Mouse (Mus musculus): ENCODE results near the gene Tomm7. TPM values are rescaled to one million over a fixed set of nuclear protein-coding genes. Genes with fewer than 3 reads are reported as not detected.

Gene Tomm7
- polyA plus RNA-seq, 1 experiment, result 14.7 TPM

DNA sequence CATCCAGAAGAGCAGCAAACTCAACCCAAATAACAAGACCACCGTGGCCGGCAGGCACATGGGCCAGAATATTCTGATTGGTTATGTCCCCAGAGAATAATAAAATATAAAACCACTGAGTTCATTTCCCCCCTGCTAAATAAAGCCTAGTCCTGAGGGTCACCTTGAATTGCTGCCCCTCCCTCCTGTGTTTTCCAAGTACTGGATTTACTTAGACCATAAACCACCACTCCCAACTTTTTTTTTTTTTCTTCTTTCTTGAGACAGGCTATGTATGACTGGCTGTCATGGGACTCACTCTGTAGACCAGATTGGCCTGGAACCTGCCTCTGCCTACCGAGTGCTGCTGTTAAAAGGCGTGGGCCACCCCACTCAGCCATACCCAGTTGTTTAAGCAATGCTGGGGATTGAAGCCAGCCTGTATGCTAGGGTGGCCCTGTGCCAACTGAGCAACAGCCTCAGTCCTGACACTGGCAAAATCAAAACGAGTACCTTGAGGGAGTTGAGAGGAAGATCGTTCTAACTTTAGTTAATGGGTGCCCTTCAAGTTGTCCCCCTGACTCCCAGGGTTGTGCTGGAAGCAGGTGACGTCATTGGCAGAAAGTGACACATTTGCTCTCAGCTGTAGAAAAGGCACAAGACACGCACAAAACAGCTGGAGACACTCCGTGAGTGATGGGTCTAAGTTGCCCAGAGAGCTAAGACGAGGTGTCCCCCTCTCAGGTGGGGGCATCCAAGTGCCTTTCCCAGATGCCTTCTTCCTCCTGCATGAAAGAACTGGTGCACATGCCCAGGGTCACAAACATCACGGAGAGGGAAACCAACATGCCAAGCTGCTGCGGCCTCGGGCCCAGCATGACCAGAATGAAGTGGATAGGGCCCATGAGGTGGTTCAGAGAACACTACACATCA is 20.3 kb upstream of the Tomm7 start:
- TF ChIP-seq GATA1 (IDR thresholded peaks at IDR 0.05; ENCODE audit: borderline replicate concordance, low read length), result no peak
- no peak for TF ChIP-seq FLI1 (IDR thresholded peaks at IDR 0.05; ENCODE audit: low read length)
- Histone ChIP-seq H3K9me3 (no peaks in the 10 kb centered on the region), H3K4me3 (replicated peaks) (no peak overlapping the region), H3K36me3 (replicated peaks; ENCODE audit: low read length) (peaks cover 14% of the 10 kb centered on the region), H3K4me1 (peaks cover 7% of the 10 kb centered on the region), H3K27me3 (replicated peaks) (no peaks in the 10 kb centered on the region)

DNA sequence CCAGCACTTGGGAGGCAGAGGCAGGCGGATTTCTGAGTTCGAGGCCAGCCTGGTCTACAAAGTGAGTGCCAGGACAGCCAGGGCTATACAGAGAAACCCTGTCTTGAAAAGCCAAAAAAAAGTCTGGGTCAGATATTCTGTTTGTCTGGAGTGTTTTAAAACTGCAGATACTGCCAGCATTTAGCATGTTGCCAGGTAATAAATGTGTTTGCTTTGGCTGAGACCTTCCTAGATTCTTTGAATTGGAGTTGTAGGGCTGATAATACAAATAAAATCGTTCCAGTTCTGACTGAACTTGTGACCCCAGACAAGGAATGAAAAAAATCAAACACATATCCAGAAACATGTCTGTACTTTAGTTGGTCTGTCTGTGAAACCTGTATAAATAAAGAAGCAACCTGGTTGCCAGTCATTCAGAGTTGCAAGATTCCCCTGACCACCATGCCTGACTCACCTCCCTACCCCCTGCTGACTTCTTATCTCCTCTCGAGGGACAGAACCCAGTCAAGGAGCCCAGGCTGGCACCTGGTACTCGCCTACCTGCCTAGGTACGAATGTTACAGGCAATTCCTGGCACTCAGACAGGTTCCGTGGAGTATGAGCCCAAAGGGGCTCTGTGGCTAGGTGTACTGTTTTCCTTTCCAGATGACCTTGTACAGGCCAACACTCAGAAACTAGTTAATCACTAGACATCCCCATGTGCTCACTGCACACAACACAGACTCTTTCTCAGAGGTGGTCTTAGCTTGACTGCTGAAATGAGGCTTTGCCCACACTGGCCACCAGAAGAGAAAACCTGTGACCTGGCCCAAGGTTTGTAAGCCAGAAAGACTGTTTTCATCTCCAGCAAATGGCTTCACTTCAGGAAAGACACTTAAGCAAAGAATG is 19.4 kb upstream of the Tomm7 start:
- peaks cover 13% of the 10 kb centered on the region for H3K4me1 ChIP-seq
- no peak overlapping the region for H3K4me3 ChIP-seq (replicated peaks)
- no peaks in the 10 kb centered on the region for H3K27me3 ChIP-seq (replicated peaks)
- H3K36me3 ChIP-seq (replicated peaks; ENCODE audit: low read length), result peaks cover 23% of the 10 kb centered on the region
- TF ChIP-seq FLI1 (IDR thresholded peaks at IDR 0.05; ENCODE audit: low read length), result no peak
- TF ChIP-seq GATA1 (IDR thresholded peaks at IDR 0.05; ENCODE audit: borderline replicate concordance, low read length), result no peak
- no peaks in the 10 kb centered on the region for H3K9me3 ChIP-seq

- no peak overlapping the region for H3K4me3 ChIP-seq (replicated peaks)
- H3K27me3 ChIP-seq (replicated peaks), result no peaks in the 10 kb centered on the region
- H3K36me3 ChIP-seq (replicated peaks; ENCODE audit: low read length), result peaks cover 34% of the 10 kb centered on the region
- no peaks in the 10 kb centered on the region for H3K9me3 ChIP-seq
- TF ChIP-seq GATA1 (IDR thresholded peaks at IDR 0.05; ENCODE audit: borderline replicate concordance, low read length) (no peak), FLI1 (IDR thresholded peaks at IDR 0.05; ENCODE audit: low read length) (no peak)
- peaks cover 14% of the 10 kb centered on the region for H3K4me1 ChIP-seq
Observed at GRCm38 (mm10) chr5:23862291-23862690, 18.3 kb upstream of the Tomm7 start.

- Histone ChIP-seq H3K4me3 (replicated peaks) (no peak overlapping the region), H3K9me3 (no peaks in the 10 kb centered on the region), H3K4me1 (peaks cover 14% of the 10 kb centered on the region), H3K36me3 (replicated peaks; ENCODE audit: low read length) (peaks cover 40% of the 10 kb centered on the region), H3K27me3 (replicated peaks) (no peaks in the 10 kb centered on the region)
- no peak for TF ChIP-seq GATA1 (IDR thresholded peaks at IDR 0.05; ENCODE audit: borderline replicate concordance, low read length)
- no peak for TF ChIP-seq FLI1 (IDR thresholded peaks at IDR 0.05; ENCODE audit: low read length)
Observed at GRCm38 (mm10) chr5:23861721-23862120, 17.8 kb upstream of the Tomm7 start.

- TF ChIP-seq FLI1 (IDR thresholded peaks at IDR 0.05; ENCODE audit: low read length), result no peak
- no peak for TF ChIP-seq GATA1 (IDR thresholded peaks at IDR 0.05; ENCODE audit: borderline replicate concordance, low read length)
- H3K4me1 ChIP-seq, result peaks cover 14% of the 10 kb centered on the region
- no peaks in the 10 kb centered on the region for H3K9me3 ChIP-seq
- H3K27me3 ChIP-seq (replicated peaks), result no peaks in the 10 kb centered on the region
- peaks cover 58% of the 10 kb centered on the region for H3K36me3 ChIP-seq (replicated peaks; ENCODE audit: low read length)
- no peak overlapping the region for H3K4me3 ChIP-seq (replicated peaks)
Observed at GRCm38 (mm10) chr5:23859896-23860295, 15.9 kb upstream of the Tomm7 start.

DNA sequence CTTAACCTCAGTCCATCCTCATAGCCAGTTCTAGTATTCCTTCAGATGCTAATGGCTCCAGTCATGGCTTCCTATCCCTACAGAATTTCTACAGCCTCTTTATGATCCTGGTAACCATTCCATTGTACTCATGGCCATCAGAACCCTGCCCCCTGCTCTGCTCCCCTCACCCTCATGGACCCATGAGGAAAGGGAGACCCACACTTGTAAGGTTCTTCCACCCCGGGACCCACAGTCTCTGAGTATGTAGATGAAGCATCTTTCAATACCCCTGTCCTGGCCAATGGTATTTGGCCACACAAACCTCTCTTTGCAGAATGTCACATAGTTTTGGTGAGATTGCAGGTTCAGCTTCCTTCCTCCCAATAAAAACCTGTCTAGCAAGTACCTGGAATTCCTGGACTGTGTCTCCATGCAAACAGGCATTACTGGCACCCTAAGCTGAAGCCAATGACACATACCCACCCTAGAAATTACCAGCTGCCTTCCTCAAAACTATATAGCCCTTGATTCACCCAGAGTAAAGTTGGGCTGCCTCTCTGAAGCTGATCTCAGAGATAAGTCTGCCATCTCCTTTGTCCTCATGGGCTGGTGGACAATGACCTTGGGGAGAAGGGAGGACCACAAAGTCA is 15.2 kb upstream of the Tomm7 start:
- Histone ChIP-seq H3K36me3 (replicated peaks; ENCODE audit: low read length) (peaks cover 65% of the 10 kb centered on the region), H3K27me3 (replicated peaks) (no peaks in the 10 kb centered on the region), H3K4me3 (replicated peaks) (no peak overlapping the region), H3K4me1 (peaks cover 10% of the 10 kb centered on the region), H3K9me3 (no peaks in the 10 kb centered on the region)
- TF ChIP-seq GATA1 (IDR thresholded peaks at IDR 0.05; ENCODE audit: borderline replicate concordance, low read length) (no peak), FLI1 (IDR thresholded peaks at IDR 0.05; ENCODE audit: low read length) (no peak)

DNA sequence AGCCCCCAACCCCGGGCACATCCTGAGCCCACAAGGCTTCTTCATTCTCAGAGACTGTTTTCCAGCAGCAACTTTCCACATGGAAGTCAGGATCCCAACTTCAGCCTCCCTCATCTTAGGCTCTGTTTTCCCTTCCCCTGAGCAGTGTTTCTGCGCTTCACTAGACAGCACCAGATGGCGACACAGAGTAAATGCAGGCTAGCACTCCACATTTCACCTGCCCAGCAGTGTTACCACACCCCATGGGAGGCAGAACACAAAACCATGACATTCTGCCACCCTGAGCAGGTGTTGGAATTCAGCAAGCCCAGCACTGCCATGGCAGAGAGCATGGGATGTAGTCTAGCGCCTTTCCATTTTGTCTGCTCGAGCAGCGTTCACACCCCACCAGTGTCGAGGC is 14.7 kb upstream of the Tomm7 start:
- TF ChIP-seq FLI1 (IDR thresholded peaks at IDR 0.05; ENCODE audit: low read length) (no peak), GATA1 (IDR thresholded peaks at IDR 0.05; ENCODE audit: borderline replicate concordance, low read length) (no peak)
- Histone ChIP-seq H3K4me3 (replicated peaks) (no peak overlapping the region), H3K9me3 (no peaks in the 10 kb centered on the region), H3K27me3 (replicated peaks) (no peaks in the 10 kb centered on the region), H3K36me3 (replicated peaks; ENCODE audit: low read length) (peaks cover 71% of the 10 kb centered on the region), H3K4me1 (peaks cover 14% of the 10 kb centered on the region)

GRCm38 (mm10) chr5:23858001-23858400 is 14.0 kb upstream of the Tomm7 start:
- Histone ChIP-seq H3K27me3 (replicated peaks) (no peaks in the 10 kb centered on the region), H3K9me3 (no peaks in the 10 kb centered on the region), H3K4me3 (replicated peaks) (no peak overlapping the region), H3K4me1 (peaks cover 11% of the 10 kb centered on the region), H3K36me3 (replicated peaks; ENCODE audit: low read length) (peaks cover 77% of the 10 kb centered on the region)
- TF ChIP-seq GATA1 (IDR thresholded peaks at IDR 0.05; ENCODE audit: borderline replicate concordance, low read length) (no peak), FLI1 (IDR thresholded peaks at IDR 0.05; ENCODE audit: low read length) (no peak)

DNA sequence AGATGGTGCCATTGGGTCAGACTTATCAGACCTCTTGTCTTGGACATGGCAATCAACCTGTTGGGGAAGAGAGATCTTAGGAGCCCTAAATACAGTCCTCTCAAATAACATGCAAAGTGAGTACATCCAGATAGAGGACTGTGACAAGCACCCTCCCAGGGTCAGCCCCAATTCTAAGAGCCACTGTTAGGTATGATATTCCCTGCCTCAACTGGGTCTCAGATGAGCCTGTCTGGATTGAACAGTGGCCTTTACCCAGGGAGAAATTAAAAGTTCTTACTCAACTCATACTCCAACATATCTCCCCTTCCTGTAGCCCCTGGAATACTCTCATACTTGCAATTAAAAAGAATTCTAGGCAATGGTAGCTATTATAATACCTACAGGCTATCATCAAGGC is 13.2 kb upstream of the Tomm7 start:
- Histone ChIP-seq H3K4me1 (peaks cover 15% of the 10 kb centered on the region), H3K36me3 (replicated peaks; ENCODE audit: low read length) (peaks cover 83% of the 10 kb centered on the region), H3K9me3 (no peaks in the 10 kb centered on the region), H3K4me3 (replicated peaks) (no peak overlapping the region), H3K27me3 (replicated peaks) (no peaks in the 10 kb centered on the region)
- TF ChIP-seq GATA1 (IDR thresholded peaks at IDR 0.05; ENCODE audit: borderline replicate concordance, low read length), result no peak
- no peak for TF ChIP-seq FLI1 (IDR thresholded peaks at IDR 0.05; ENCODE audit: low read length)

All from megakaryocyte, embryonic 14.5 days (primary cell).